Mouse (Mus musculus): ENCODE measurements around the gene Itk. TPM values are rescaled to one million over a fixed set of nuclear protein-coding genes. Genes with fewer than 3 reads are reported as not detected.

Gene Itk
- total RNA-seq, 4 experiments from 2014 or later, result not detected

GRCm38 (mm10) chr11:46393413-46393812 lies 4.1 kb upstream of the Itk start:
- DNase-seq (ENCODE audit: low spot score in 2 of 2), result no peak

GRCm38 (mm10) chr11:46392890-46393289 lies 3.6 kb upstream of the Itk start:
- DNase-seq (ENCODE audit: low spot score in 2 of 2), result no peak

- DNase-seq (ENCODE audit: low spot score in 2 of 2), result no peak
These were observed 1.3 kb upstream of the Itk start for GRCm38 (mm10) chr11:46390621-46391020.

GRCm38 (mm10) chr11:46388438-46388837 lies 877 bp downstream of the Itk start:
- no peak for DNase-seq (ENCODE audit: low spot score in 2 of 2)

DNA sequence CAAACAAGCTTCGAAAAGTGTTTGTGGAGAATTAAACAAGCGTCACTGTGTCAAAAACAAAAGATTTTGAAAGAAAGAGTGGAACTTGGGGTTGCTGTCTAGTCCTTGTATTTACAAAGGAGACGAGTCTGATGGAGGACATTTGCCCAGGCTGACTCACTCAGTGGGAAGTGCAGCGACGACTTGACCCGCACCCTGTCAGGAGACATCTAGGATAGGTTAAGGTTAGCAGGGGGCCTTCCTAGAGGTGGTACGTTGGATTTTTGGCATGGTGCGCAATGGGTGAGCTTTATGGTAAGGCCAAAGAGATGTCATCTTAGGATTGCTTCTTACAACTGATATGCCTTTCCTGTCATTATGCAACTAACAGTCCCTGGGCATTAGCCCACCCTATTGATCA lies 2.3 kb downstream of the Itk start:
- DNase-seq (ENCODE audit: low spot score in 2 of 2), result no peak

GRCm38 (mm10) chr11:46386556-46386955 lies 2.8 kb downstream of the Itk start:
- no peak for DNase-seq (ENCODE audit: low spot score in 2 of 2)

DNA sequence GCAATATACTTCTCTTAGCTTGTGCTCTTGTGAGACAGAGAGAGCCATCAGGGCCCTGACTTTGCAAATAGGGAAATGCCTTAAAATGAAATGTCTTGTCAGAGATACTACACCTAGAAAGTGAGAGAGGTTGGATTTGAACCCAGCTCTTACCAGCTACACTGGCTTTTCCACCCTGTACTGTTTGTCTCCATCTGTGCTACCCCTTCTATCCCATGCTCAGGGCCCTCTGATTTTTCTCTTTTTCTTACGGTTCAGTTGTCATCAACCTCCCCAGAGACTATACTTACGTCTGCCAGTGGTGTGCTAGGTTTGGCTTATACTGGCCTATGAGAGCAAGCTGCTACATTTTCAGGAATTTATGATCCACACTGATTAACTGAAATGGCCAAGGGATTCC lies 4.4 kb downstream of the Itk start:
- no peak for DNase-seq (ENCODE audit: low spot score in 2 of 2)

DNA sequence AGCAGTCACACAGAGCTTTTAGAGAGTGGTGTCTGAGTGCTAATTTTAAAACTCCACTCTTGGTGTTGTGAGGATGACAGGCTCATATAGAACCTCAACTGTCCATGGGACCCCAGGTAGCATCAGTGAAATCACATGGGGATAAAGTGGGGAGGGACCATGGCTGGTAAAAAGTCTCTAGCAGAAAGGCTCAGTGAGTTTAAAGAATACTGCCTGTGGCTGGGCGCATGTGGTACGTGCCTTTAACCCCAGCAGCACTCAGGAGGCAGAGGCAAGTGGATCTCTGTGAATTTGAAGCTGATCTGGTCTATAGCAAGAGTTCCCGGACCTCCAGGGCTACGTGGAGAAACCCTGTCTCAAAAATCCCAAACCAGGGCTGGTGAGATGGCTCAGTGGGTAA lies 6.8 kb downstream of the Itk start:
- no peak for DNase-seq (ENCODE audit: low spot score in 2 of 2)

GRCm38 (mm10) chr11:46380097-46380675 lies 9.1 kb downstream of the Itk start:
- no peak for DNase-seq (ENCODE audit: low spot score in 2 of 2)

DNA sequence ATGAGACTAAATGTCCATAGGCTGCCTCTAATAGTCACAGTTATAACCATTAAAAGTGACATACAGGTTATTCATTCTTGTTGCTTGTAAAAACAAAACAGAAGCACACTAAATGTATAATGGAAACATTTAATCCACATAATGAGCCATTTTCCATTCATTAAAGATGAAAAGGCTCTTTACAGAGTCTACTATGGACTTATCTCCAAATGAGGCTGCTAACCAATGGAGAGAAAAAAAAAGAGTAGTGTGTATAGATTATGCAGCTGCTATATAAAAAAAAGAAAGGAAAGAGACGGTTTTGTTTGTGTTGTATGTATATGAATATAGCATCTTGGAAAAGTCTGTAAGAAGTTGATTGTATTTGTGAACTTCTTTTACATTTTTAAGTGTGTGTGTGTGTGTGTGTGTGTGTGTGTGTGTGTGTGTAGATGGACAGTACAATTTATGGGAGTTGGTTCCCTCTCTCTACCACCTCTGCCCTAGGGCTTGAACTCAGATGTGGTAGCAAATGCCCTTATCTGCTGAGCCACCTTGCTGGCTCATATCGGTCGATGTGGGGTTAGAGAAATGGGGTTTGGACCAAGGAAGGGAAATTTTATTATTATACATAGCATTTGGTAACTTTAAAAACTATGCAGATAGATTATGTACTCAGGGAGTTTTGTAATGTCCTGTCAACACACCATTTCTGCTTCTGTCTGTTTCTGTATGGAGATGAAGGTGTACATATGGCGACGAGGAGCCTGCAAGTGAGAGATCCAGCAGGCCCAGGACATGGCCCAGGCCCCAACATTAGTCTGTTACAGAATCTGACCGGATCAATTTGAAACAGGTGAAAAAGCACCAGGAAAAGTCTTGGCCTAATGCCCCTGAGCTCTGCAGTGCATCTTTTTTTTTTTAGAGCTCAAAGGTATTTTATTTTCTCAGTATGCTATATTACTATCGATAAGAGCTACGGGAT lies 11.2 kb downstream of the Itk start:
- no peak for DNase-seq (ENCODE audit: low spot score in 2 of 2)

DNA sequence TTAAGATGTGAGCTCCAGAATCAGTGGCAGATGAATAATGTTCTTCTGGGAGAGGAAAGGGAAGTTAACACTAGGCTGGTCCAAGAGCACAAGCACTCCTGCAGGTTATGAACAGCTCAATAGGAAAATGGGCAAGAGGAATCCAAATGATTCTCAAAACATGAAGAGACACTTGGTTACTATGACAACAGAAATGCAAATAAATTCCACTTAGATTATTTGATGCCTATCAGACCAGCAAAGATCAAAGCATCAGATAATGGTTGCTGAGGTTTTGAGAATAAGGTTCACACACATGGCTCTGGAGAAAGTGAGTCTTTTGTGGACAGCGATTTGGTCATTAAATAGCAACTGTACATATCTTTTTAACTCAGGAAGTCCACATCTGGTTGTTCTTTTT lies 12.0 kb downstream of the Itk start:
- no peak for DNase-seq (ENCODE audit: low spot score in 2 of 2)

DNA sequence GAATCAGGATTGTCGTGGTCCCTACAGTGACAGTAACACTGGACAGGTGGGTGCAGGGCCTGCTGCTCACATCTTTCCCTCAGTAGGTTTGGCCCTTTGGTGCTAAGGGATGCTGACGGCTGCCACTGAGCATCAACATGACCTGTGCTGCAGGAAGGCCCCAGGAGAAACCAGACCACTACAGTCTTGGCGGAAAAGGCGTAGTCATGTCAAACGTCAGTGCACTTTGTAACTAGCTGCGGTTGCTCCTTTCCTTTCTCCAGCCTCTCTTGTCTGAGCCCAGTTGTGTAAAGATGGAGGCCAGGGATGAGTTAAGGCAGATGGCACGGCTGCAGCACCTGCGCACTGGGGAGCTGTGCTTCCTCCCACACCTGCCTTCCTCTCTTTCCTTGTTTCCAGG lies 14.3 kb downstream of the Itk start:
- DNase-seq (ENCODE audit: low spot score in 2 of 2), result no peak

DNA sequence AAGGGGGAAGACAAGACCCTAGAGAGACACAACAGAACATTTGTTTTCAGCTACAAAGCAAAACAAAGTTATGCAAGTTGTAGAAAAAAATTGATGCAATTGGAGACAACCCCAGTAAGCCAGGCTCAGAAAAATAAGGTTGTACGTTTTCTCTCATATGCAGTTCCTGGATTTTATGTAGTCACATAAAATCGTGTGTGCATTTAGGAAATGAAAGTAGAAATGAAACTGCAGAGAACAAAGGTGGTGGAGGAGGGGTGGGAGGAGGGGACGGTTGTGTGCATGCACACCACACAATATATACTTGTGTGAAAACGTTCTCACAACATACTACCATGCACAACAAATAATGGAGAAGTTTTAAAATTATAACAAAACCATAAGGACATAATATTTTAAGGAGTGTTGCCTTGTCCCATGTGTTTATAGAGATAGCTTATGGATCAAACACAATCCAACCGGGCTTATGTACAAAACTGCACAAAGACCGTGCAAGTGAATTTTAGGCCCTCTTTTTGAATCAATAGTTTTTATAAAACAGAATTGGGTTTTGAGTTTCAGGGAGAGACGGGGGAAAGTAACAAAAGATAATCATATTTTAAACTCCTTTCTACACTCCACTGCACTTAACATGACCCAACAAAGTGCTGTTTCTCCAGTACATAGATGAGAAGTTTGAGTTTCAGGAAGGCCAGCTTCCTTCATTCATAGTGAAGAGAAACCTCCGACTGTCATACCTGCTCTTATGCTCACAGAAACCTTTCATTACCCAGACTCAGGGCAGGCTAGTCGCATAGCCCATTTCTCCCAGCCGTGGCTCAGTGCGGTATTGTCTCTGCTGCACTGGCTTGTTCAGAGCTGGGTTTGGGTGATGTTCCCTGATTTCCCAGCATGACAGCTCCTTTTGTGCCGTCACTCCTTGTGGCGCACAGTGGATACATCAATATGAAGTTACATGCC lies 16.0 kb downstream of the Itk start:
- no peak for DNase-seq (ENCODE audit: low spot score in 2 of 2)

GRCm38 (mm10) chr11:46372331-46372953 lies 16.9 kb downstream of the Itk start:
- no peak for DNase-seq (ENCODE audit: low spot score in 2 of 2)

DNA sequence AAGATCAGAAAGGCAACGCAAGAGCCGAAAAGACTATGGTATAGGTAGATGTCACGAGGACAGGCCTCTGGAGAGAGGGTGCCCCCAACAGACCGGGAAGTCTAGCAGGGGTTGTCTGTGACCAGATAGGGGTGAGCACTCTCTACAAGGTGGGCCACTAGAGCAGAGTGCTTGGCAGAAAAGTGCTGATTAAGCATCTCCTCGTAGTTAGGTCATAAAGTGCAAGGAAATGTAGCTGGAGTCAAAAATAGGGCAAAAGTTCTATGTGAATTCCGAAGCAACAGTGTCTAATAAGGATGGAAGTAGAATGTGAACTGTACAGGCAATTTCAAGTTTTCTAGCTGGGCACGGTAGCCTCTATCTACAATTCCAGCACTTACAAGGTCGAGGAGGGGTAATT lies 18.1 kb downstream of the Itk start:
- DNase-seq (ENCODE audit: low spot score in 2 of 2), result no peak

- DNase-seq (ENCODE audit: low spot score in 2 of 2), result no peak
These were observed 18.9 kb downstream of the Itk start for GRCm38 (mm10) chr11:46370457-46370856.

DNA sequence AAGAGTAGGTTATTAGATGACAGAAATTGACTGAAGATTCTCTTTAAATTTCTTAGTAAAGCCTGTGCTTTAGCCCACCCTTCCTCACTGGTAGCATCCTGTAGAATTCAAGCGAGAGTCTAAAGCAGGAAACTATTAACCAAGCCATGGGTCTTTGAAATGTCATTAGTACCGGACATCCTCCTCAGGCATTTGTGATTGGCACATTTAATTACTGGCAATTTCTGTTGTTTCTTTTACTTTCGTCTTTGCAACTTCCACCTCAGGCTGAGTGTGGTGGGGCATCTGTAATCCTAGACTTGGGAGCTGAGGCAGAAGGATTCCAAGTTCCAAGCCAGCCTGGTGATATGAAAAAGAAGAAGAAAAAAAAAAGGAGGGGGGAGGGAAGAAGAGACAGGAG lies 23.0 kb downstream of the Itk start:
- no peak for DNase-seq (ENCODE audit: low spot score in 2 of 2)

- DNase-seq (ENCODE audit: low spot score in 2 of 2), result no peak
These were observed 23.6 kb downstream of the Itk start for GRCm38 (mm10) chr11:46365744-46366143.

GRCm38 (mm10) chr11:46363864-46364263 lies 25.5 kb downstream of the Itk start:
- DNase-seq (ENCODE audit: low spot score in 2 of 2), result no peak

DNA sequence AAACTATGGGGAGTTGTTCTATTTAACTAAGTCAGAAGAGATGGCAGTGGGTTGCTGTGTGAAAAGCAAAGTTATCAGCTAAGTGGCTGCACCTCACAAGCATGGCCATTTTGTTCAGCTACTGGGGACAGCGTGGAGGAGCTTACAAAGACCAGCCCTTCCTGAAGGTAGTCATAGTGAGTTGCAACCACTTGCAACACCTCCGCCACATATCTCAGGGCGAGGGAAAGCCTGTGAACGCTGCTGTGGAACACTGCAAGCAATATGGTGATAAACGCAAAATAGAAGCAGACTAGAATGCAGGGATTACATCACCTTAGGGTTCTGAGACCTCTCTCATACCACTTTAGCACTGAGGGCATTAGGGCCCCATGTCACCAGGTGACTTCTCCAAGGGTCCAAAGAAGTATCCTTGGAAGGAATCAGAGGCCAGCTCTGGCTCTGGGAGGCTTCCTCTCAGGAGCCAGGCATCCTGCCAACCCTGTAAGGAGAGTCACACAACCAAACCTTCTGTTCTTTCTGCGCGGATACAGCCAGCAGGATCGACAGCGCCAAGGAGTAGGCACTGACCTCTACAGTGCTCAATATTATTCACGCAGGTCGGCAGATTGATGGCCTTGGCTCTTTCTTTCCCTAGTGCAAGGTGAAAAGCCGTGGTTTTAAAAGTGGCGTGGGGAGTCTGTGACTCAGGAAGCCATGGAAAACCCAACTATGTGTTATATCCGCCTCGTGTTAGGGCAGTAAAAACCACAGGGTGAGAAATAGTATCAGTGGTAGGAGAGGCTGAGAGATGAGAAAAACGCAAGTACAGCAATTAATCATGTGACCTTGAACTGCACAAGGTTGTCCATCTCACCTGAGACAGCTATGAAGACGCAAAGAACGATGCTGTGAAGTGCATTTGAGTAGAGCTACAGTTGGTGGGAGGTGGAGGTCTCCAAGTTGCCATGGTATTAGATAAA lies 27.0 kb downstream of the Itk start:
- DNase-seq (ENCODE audit: low spot score in 2 of 2), result no peak
